8 mouse cellular contexts compared by ENCODE assay signal in the genomic region with DNA sequence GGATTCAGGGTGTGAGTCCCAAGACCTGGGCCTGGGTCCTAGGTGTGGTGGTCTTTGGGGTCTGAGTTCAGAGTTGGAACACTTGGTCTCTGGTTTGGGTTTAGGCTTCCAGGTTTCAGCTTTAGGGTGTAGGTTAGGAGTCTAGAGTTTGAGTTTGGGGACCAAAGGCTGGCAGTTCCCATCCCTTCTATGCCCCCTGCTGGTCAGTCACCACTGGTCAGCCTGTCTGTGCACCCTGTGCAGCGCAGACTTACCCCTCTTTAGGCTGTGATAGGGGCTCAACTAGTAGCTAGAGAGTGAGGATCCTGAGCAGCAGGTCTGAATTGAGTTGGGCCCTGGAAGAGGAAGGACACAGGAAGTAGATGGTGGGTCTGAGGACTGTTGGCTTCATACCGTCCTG. TPM values are rescaled to one million over a fixed set of nuclear protein-coding genes. Genes with fewer than 3 reads are reported as not detected.
DNase-seq lines count a peak whose midpoint lies in the region.

No protein-coding gene starts in this region.

- peak; percentile 78 for DNase-seq in embryo, embryonic 10 days (ENCODE audit: low spot score)
- DNase-seq in embryo, embryonic 9.5 days (ENCODE audit: extremely low spot score), result no peak
- DNase-seq in thymus, postnatal 14 days, result peak; percentile 49
- no peak for DNase-seq in thymus, postnatal 0 days (ENCODE audit: low spot score)
- DNase-seq in heart, postnatal 10 days, result peak; percentile 80 to 85
- DNase-seq in layer of hippocampus, adult 9-11 months, result peak; percentile 24
- DNase-seq in lung, postnatal 4 days, result peak; percentile 54 to 68
- peak; percentile 64 for DNase-seq in urinary bladder, postnatal 25 days (ENCODE audit: low spot score)

- intact Hi-C loops in heart, postnatal 10 days (cut with DNase I), result loop anchor here (1.0 to 2.0 kb wide), 3 partner anchors 22 to 43 kb away; no protein-coding TSS in a partner anchor

RNA-seq across cellular contexts. Expression of a gene that starts 12.3 kb away (rescaled TPM):
- polyA plus RNA-seq in thymus, postnatal 0 days (2015; fragmentation: Nextera tagmentation; extraction: Ambion mirVana), result 2.6 and 2.9 TPM in 2 replicates
- 10 to 100 TPM; 11.5 to 13.4 TPM for total RNA-seq in heart, postnatal 10 days (2021)

RNA-seq across cellular contexts. Expression of a gene that starts 17.6 kb away (rescaled TPM):
- polyA plus RNA-seq in thymus, postnatal 0 days (2015; fragmentation: Nextera tagmentation; extraction: Ambion mirVana), result 0.94 and 1.4 TPM in 2 replicates
- total RNA-seq in heart, postnatal 10 days (2021), result over 10,000 TPM; 11,120 to 11,825 TPM

RNA-seq across cellular contexts. Expression of a gene that starts 38.7 kb away (rescaled TPM):
- not detected in 2 replicates for polyA plus RNA-seq in thymus, postnatal 0 days (2015; fragmentation: Nextera tagmentation; extraction: Ambion mirVana)
- total RNA-seq in heart, postnatal 10 days (2021), result not detected

RNA-seq across cellular contexts. Expression of a gene that starts 54.5 kb away (rescaled TPM):
- 0.14 TPM in 1 of 2 replicates, not detected in the other for polyA plus RNA-seq in thymus, postnatal 0 days (2015; fragmentation: Nextera tagmentation; extraction: Ambion mirVana)
- total RNA-seq in heart, postnatal 10 days (2021), result not detected

Comparison
In these comparisons a context has a peak if more than half of its experiments do, and no peak if none do; other contexts are left out.
1. DNase-seq: peak in embryo, embryonic 10 days (single experiment), thymus, postnatal 14 days (single experiment), heart, postnatal 10 days (2 of 2), layer of hippocampus, adult 9-11 months (single experiment), lung, postnatal 4 days (2 of 2) and urinary bladder, postnatal 25 days (single experiment); none in embryo, embryonic 9.5 days (single experiment) and thymus, postnatal 0 days (single experiment).